Mouse (Mus musculus): ENCODE measurements around the gene Patj. TPM values are rescaled to one million over a fixed set of nuclear protein-coding genes. Genes with fewer than 3 reads are reported as not detected.

The Patj gene
- polyA plus RNA-seq, 1 experiment from 2014 or later = 27.7 TPM

- in situ Hi-C loops (cut with MboI; ENCODE audit: low pct_unique_long_range_greater_than_20kb) = no loop called here
- no peak for TF ChIP-seq CTCF (IDR thresholded peaks at IDR 0.05)
- POLR2A ChIA-PET = no interaction called here
- no peak for DNase-seq (ENCODE audit: low read depth, low spot score)
- H3K27me3 ChIP-seq = no peaks in the 10 kb centered on the region
- no peak for ATAC-seq
- CTCF ChIA-PET = interaction anchor here (0.8 to 1.5 kb wide), 3 partner anchors 9 to 252 kb away, joined by 3 to 5 read pairs (median 3); no protein-coding TSS in a partner anchor
These were observed 54.1 kb downstream of the Patj start for GRCm38 (mm10) chr4:98449564-98450263.

GRCm38 (mm10) chr4:98450308-98450707 is 54.7 kb downstream of the Patj start:
- no peaks in the 10 kb centered on the region for H3K27me3 ChIP-seq
- ATAC-seq (no peak), DNase-seq (ENCODE audit: low read depth, low spot score) (no peak)
- ChIA-PET CTCF (interaction anchor here (0.8 to 1.5 kb wide), 3 partner anchors 9 to 252 kb away, joined by 3 to 5 read pairs (median 3); no protein-coding TSS in a partner anchor), POLR2A (no interaction called here)
- in situ Hi-C loops (cut with MboI; ENCODE audit: low pct_unique_long_range_greater_than_20kb) = no loop called here
- no peak for TF ChIP-seq CTCF (IDR thresholded peaks at IDR 0.05)

- POLR2A ChIA-PET = no interaction called here
- H3K27me3 ChIP-seq = no peaks in the 10 kb centered on the region
- no peak for DNase-seq (ENCODE audit: low read depth, low spot score)
- CTCF ChIA-PET = interaction anchor here (1.1 to 1.5 kb wide), 2 partner anchors 11 to 251 kb away, joined by 3 to 5 read pairs; no protein-coding TSS in a partner anchor
- no peak for ATAC-seq
- in situ Hi-C loops (cut with MboI; ENCODE audit: low pct_unique_long_range_greater_than_20kb) = no loop called here
- TF ChIP-seq CTCF (IDR thresholded peaks at IDR 0.05) = no peak
These were observed 55.2 kb downstream of the Patj start for GRCm38 (mm10) chr4:98450829-98451228.

GRCm38 (mm10) chr4:98451259-98451658 is 55.7 kb downstream of the Patj start:
- DNase-seq (ENCODE audit: low read depth, low spot score) = no peak
- ATAC-seq = no peak
- POLR2A ChIA-PET = no interaction called here
- H3K27me3 ChIP-seq = no peaks in the 10 kb centered on the region
- CTCF ChIA-PET = interaction anchor here (1.5 kb wide), 1 partner anchor 12 kb away, joined by 5 read pairs; no protein-coding TSS in a partner anchor
- no peak for TF ChIP-seq CTCF (IDR thresholded peaks at IDR 0.05)
- in situ Hi-C loops (cut with MboI; ENCODE audit: low pct_unique_long_range_greater_than_20kb) = no loop called here

- TF ChIP-seq CTCF (IDR thresholded peaks at IDR 0.05) = no peak
- H3K27me3 ChIP-seq = no peaks in the 10 kb centered on the region
- DNase-seq (ENCODE audit: low read depth, low spot score) (no peak), ATAC-seq (no peak)
- POLR2A ChIA-PET = no interaction called here
- CTCF ChIA-PET = no interaction called here
- in situ Hi-C loops (cut with MboI; ENCODE audit: low pct_unique_long_range_greater_than_20kb) = no loop called here
These were observed 57.1 kb downstream of the Patj start for GRCm38 (mm10) chr4:98452725-98453124.

GRCm38 (mm10) chr4:98453231-98453630 is 57.6 kb downstream of the Patj start:
- ChIA-PET POLR2A (interaction anchor here (0.5 kb wide), 1 partner anchor 432 kb away, joined by 3 read pairs; no protein-coding TSS in a partner anchor), CTCF (no interaction called here)
- ATAC-seq = no peak
- no peaks in the 10 kb centered on the region for H3K27me3 ChIP-seq
- TF ChIP-seq CTCF (IDR thresholded peaks at IDR 0.05) = no peak
- DNase-seq (ENCODE audit: low read depth, low spot score) = no peak
- in situ Hi-C loops (cut with MboI; ENCODE audit: low pct_unique_long_range_greater_than_20kb) = no loop called here

GRCm38 (mm10) chr4:98455352-98455751 is 59.8 kb downstream of the Patj start:
- DNase-seq (ENCODE audit: low read depth, low spot score) (peak; percentile 71), ATAC-seq (peak; percentile 95)
- POLR2A ChIA-PET = no interaction called here
- in situ Hi-C loops (cut with MboI; ENCODE audit: low pct_unique_long_range_greater_than_20kb) = no loop called here
- TF ChIP-seq CTCF (IDR thresholded peaks at IDR 0.05) = no peak
- CTCF ChIA-PET = interaction anchor here (0.8 to 1.2 kb wide), 3 partner anchors 16 to 26 kb away, joined by 3 read pairs; no protein-coding TSS in a partner anchor
- H3K27me3 ChIP-seq = no peaks in the 10 kb centered on the region

- CTCF ChIA-PET = interaction anchor here (1.0 to 1.2 kb wide), 2 partner anchors 10 to 20 kb away, joined by 3 read pairs; no protein-coding TSS in a partner anchor
- TF ChIP-seq CTCF (IDR thresholded peaks at IDR 0.05) = no peak
- no peaks in the 10 kb centered on the region for H3K27me3 ChIP-seq
- ATAC-seq = no peak
- POLR2A ChIA-PET = no interaction called here
- in situ Hi-C loops (cut with MboI; ENCODE audit: low pct_unique_long_range_greater_than_20kb) = no loop called here
- DNase-seq (ENCODE audit: low read depth, low spot score) = no peak
These were observed 60.3 kb downstream of the Patj start for GRCm38 (mm10) chr4:98455910-98456309.

- no peaks in the 10 kb centered on the region for H3K27me3 ChIP-seq
- in situ Hi-C loops (cut with MboI; ENCODE audit: low pct_unique_long_range_greater_than_20kb) = no loop called here
- ATAC-seq (no peak), DNase-seq (ENCODE audit: low read depth, low spot score) (no peak)
- ChIA-PET CTCF (interaction anchor here (1.2 to 1.4 kb wide), 3 partner anchors 12 to 16 kb away, joined by 3 to 4 read pairs (median 3); no protein-coding TSS in a partner anchor), POLR2A (interaction anchor here (1.2 kb wide), 1 partner anchor 11 kb away, joined by 3 read pairs; no protein-coding TSS in a partner anchor)
- TF ChIP-seq CTCF (IDR thresholded peaks at IDR 0.05) = no peak
These were observed 66.3 kb downstream of the Patj start for GRCm38 (mm10) chr4:98461804-98462341.

- CTCF ChIA-PET = interaction anchor here (1.0 kb wide), 1 partner anchor 9 kb away, joined by 3 read pairs; no protein-coding TSS in a partner anchor
- no peak for TF ChIP-seq CTCF (IDR thresholded peaks at IDR 0.05)
- POLR2A ChIA-PET = no interaction called here
- H3K27me3 ChIP-seq = no peaks in the 10 kb centered on the region
- in situ Hi-C loops (cut with MboI; ENCODE audit: low pct_unique_long_range_greater_than_20kb) = no loop called here
- DNase-seq (ENCODE audit: low read depth, low spot score) = no peak
- ATAC-seq = no peak
These were observed 69.9 kb downstream of the Patj start for GRCm38 (mm10) chr4:98465476-98465875.

- DNase-seq (ENCODE audit: low read depth, low spot score) (no peak), ATAC-seq (no peak)
- ChIA-PET CTCF (interaction anchor here (1.0 kb wide), 1 partner anchor 10 kb away, joined by 3 read pairs; no protein-coding TSS in a partner anchor), POLR2A (interaction anchor here (0.6 kb wide), 1 partner anchor 18 kb away, joined by 3 read pairs; no protein-coding TSS in a partner anchor)
- TF ChIP-seq CTCF (IDR thresholded peaks at IDR 0.05) = no peak
- no peaks in the 10 kb centered on the region for H3K27me3 ChIP-seq
- in situ Hi-C loops (cut with MboI; ENCODE audit: low pct_unique_long_range_greater_than_20kb) = no loop called here
These were observed 70.3 kb downstream of the Patj start for GRCm38 (mm10) chr4:98465886-98466285.

All from Patski (cell line).